Mouse (Mus musculus) embryonic facial prominence, embryonic 15.5 days (tissue): ENCODE results near the gene Aasdh. TPM values are rescaled to one million over a fixed set of nuclear protein-coding genes. Genes with fewer than 3 reads are reported as not detected.

Experiments used
- ATAC-seq: fragments of 200-750 bp; cut with Nextera tagmentation; 2 replicates; pipeline ENCODE4 v1.8.0; 2017; ENCODE audit warnings: low read depth, moderate TSS enrichment; ENCODE audit not compliant: insufficient number of reproducible peaks, low FRiP score, low TSS enrichment
- H3K27ac ChIP-seq: fragments of 300-500 bp; sonication (generic); replicated peaks from 2 replicates; pipeline ENCODE4 v1.5.1; 2015; ENCODE audit warnings: mild to moderate bottlenecking, inconsistent platforms
- H3K27me3 ChIP-seq: fragments of 300-500 bp; sonication (generic); 2 replicates; pipeline ENCODE4 v1.6.1; 2015; ENCODE audit warnings: inconsistent platforms
- H3K36me3 ChIP-seq: fragments of 300-500 bp; sonication (generic); 2 replicates; pipeline ENCODE4 v1.6.1; 2015; ENCODE audit warnings: mild to moderate bottlenecking, inconsistent platforms
- H3K4me1 ChIP-seq: fragments of 300-500 bp; sonication (generic); 2 replicates; pipeline ENCODE4 v1.6.1; 2015; ENCODE audit warnings: inconsistent platforms
- H3K4me2 ChIP-seq: fragments of 300-500 bp; sonication (generic); replicated peaks from 2 replicates; pipeline ENCODE4 v1.6.1; 2015; ENCODE audit warnings: mild to moderate bottlenecking, inconsistent platforms
- H3K4me3 ChIP-seq: fragments of 300-500 bp; sonication (generic); replicated peaks from 2 replicates; pipeline ENCODE4 v1.5.1; 2015; ENCODE audit warnings: mild to moderate bottlenecking, inconsistent platforms
- H3K9ac ChIP-seq: fragments of 300-500 bp; sonication (generic); 2 replicates; pipeline ENCODE4 v1.6.1; 2015; ENCODE audit warnings: inconsistent platforms
- H3K9me3 ChIP-seq: fragments of 300-500 bp; sonication (generic); replicated peaks from 2 replicates; pipeline ENCODE4 v1.6.1; 2016; ENCODE audit warnings: inconsistent platforms
- WGBS: fragments of 180-500 bp; shearing (Covaris S2); methylation state at CpG from one replicate; pipeline ENCODE4 v1.1.7; 2015; 5-methylcytosine and 5-hydroxymethylcytosine counted together
- polyA plus RNA-seq: library from polyadenylated mRNA; unstranded; fragments of >200 nt; fragmentation: Nextera tagmentation; extraction: Ambion mirVana; gene quantifications from 2 replicates; pipeline ENCODE4 v1.2.1, GENCODE M21; 2015

Gene Aasdh
- polyA plus RNA-seq, 1 experiment from 2014 or later = 18.8 TPM

- Histone ChIP-seq H3K27me3 (no peaks in the 10 kb centered on the region), H3K9me3 (no peaks in the 10 kb centered on the region), H3K4me3 (peak overlapping the region; percentile 81), H3K4me2 (peak overlapping the region; percentile 80), H3K36me3 (no peaks in the 10 kb centered on the region), H3K27ac (peak overlapping the region; percentile 86), H3K4me1 (peaks cover 10% of the 10 kb centered on the region), H3K9ac (peak overlapping the region; percentile 85; the same call in 1 of the 2 replicates)
- no peak for ATAC-seq
- 37% methylated on average over 3 of the region's 3 CpGs for WGBS
Observed at GRCm38 (mm10) chr5:76906155-76906499, 813 bp upstream of the Aasdh start.

- H3K4me2 ChIP-seq = peak overlapping the region; percentile 80
- peak overlapping the region; percentile 86 for H3K27ac ChIP-seq
- no peak; the same call in 1 of the 2 replicates for ATAC-seq
- 2% methylated on average over 19 of the region's 19 CpGs for WGBS
- no peaks in the 10 kb centered on the region for H3K9me3 ChIP-seq
- H3K4me3 ChIP-seq = peak overlapping the region; percentile 81
- H3K9ac ChIP-seq = peak overlapping the region; percentile 85
- no peaks in the 10 kb centered on the region for H3K27me3 ChIP-seq
- peaks cover 10% of the 10 kb centered on the region for H3K4me1 ChIP-seq
- H3K36me3 ChIP-seq = peaks cover 2% of the 10 kb centered on the region; the same call in 1 of the 2 replicates
Observed at GRCm38 (mm10) chr5:76904713-76905404, 455 bp downstream of the Aasdh start.

GRCm38 (mm10) chr5:76902131-76902530, 3.2 kb downstream of the Aasdh start:
- Histone ChIP-seq H3K4me3 (no peak overlapping the region), H3K4me1 (peaks cover 10% of the 10 kb centered on the region), H3K36me3 (peaks cover 16% of the 10 kb centered on the region; the same call in 1 of the 2 replicates), H3K27me3 (no peaks in the 10 kb centered on the region), H3K9ac (no peak overlapping the region), H3K27ac (no peak overlapping the region), H3K4me2 (no peak overlapping the region), H3K9me3 (no peaks in the 10 kb centered on the region)
- 77% methylated on average over 4 of the region's 4 CpGs for WGBS
- ATAC-seq = no peak

GRCm38 (mm10) chr5:76893084-76893483, 12.2 kb downstream of the Aasdh start:
- WGBS = 82% methylated on average over 2 of the region's 2 CpGs
- Histone ChIP-seq H3K36me3 (peaks cover 42% of the 10 kb centered on the region), H3K27me3 (no peaks in the 10 kb centered on the region), H3K4me3 (no peak overlapping the region), H3K9ac (no peak overlapping the region), H3K4me2 (no peak overlapping the region), H3K9me3 (no peaks in the 10 kb centered on the region), H3K4me1 (no peaks in the 10 kb centered on the region), H3K27ac (no peak overlapping the region)
- no peak for ATAC-seq

- Histone ChIP-seq H3K9ac (no peak overlapping the region), H3K4me3 (no peak overlapping the region), H3K27me3 (no peaks in the 10 kb centered on the region), H3K27ac (no peak overlapping the region), H3K4me2 (no peak overlapping the region), H3K4me1 (no peaks in the 10 kb centered on the region), H3K9me3 (no peaks in the 10 kb centered on the region), H3K36me3 (peaks cover 38% of the 10 kb centered on the region)
- no peak for ATAC-seq
- WGBS = 85% methylated on average over 2 of the region's 2 CpGs
Observed at GRCm38 (mm10) chr5:76892608-76893007, 12.7 kb downstream of the Aasdh start.

- ATAC-seq = no peak
- Histone ChIP-seq H3K36me3 (peaks cover 57% of the 10 kb centered on the region), H3K27ac (no peak overlapping the region), H3K9me3 (no peaks in the 10 kb centered on the region), H3K4me2 (no peak overlapping the region), H3K27me3 (no peaks in the 10 kb centered on the region), H3K9ac (no peak overlapping the region), H3K4me3 (no peak overlapping the region), H3K4me1 (no peaks in the 10 kb centered on the region)
- 90% methylated on average over 2 of the region's 2 CpGs for WGBS
Observed at GRCm38 (mm10) chr5:76887011-76887410, 18.3 kb downstream of the Aasdh start.

GRCm38 (mm10) chr5:76884107-76884506, 21.2 kb downstream of the Aasdh start:
- no peaks in the 10 kb centered on the region for H3K9me3 ChIP-seq

GRCm38 (mm10) chr5:76876106-76876758, 29.1 kb downstream of the Aasdh start:
- H3K27me3 ChIP-seq = no peaks in the 10 kb centered on the region
- H3K9me3 ChIP-seq = no peaks in the 10 kb centered on the region
- H3K9ac ChIP-seq = no peak overlapping the region
- no peak overlapping the region for H3K4me2 ChIP-seq
- no peaks in the 10 kb centered on the region for H3K4me1 ChIP-seq
- no peak overlapping the region for H3K27ac ChIP-seq
- 89% methylated on average over 25 of the region's 25 CpGs for WGBS
- H3K36me3 ChIP-seq = peaks cover 34% of the 10 kb centered on the region
- no peak for ATAC-seq
- H3K4me3 ChIP-seq = no peak overlapping the region

More at GRCm38 (mm10) chr5:76884107-76884506, 21.2 kb downstream of the Aasdh start:
- Histone ChIP-seq H3K4me3 (no peak overlapping the region), H3K36me3 (peaks cover 54% of the 10 kb centered on the region), H3K4me2 (no peak overlapping the region), H3K9ac (no peak overlapping the region), H3K4me1 (no peaks in the 10 kb centered on the region), H3K27ac (no peak overlapping the region), H3K27me3 (no peaks in the 10 kb centered on the region)
- no peak for ATAC-seq
- 80% methylated on average over 1 of the region's 1 CpGs for WGBS

- Histone ChIP-seq H3K27me3 (no peaks in the 10 kb centered on the region), H3K4me2 (peak overlapping the region; percentile 47), H3K4me1 (no peaks in the 10 kb centered on the region), H3K27ac (no peak overlapping the region), H3K9ac (no peak overlapping the region), H3K36me3 (peaks cover 25% of the 10 kb centered on the region), H3K9me3 (no peaks in the 10 kb centered on the region), H3K4me3 (peak overlapping the region; percentile 40)
- no peak for ATAC-seq
- 53% methylated on average over 6 of the region's 6 CpGs for WGBS
Observed at GRCm38 (mm10) chr5:76869553-76869952, 35.8 kb downstream of the Aasdh start.

- peak; percentile 80 for ATAC-seq
- Histone ChIP-seq H3K36me3 (peaks cover 22% of the 10 kb centered on the region), H3K4me1 (no peaks in the 10 kb centered on the region), H3K4me3 (peak overlapping the region; percentile 40), H3K9me3 (no peaks in the 10 kb centered on the region), H3K27ac (no peak overlapping the region), H3K9ac (no peak overlapping the region), H3K27me3 (no peaks in the 10 kb centered on the region), H3K4me2 (peak overlapping the region; percentile 47)
- WGBS = 27% methylated on average over 16 of the region's 16 CpGs
Observed at GRCm38 (mm10) chr5:76868693-76869286, 36.5 kb downstream of the Aasdh start.

- Histone ChIP-seq H3K9me3 (no peaks in the 10 kb centered on the region), H3K36me3 (peaks cover 16% of the 10 kb centered on the region), H3K27me3 (no peaks in the 10 kb centered on the region), H3K9ac (no peak overlapping the region), H3K4me3 (no peak overlapping the region), H3K27ac (no peak overlapping the region), H3K4me1 (no peaks in the 10 kb centered on the region), H3K4me2 (no peak overlapping the region)
- 75% methylated on average over 8 of the region's 8 CpGs for WGBS
- ATAC-seq = no peak
Observed at GRCm38 (mm10) chr5:76866819-76867218, 38.5 kb downstream of the Aasdh start.
